Mouse (Mus musculus) kidney, adult 10 weeks (tissue): ENCODE data around the gene Tex30. TPM values are rescaled to one million over a fixed set of nuclear protein-coding genes. Genes with fewer than 3 reads are reported as not detected.

ENCODE experiments used
- polyA plus RNA-seq: library from polyadenylated mRNA; stranded (reverse); fragments of 350-450 nt; fragmentation: Illumina TruSeq; extraction: RNeasy Lipid Tissue Mini Kit (QIAGEN cat#74804); gene quantifications from one replicate; pipeline ENCODE4 v1.2.3, GENCODE M21; 2014; ENCODE audit warnings: low read depth, low replicate concordance

Gene Tex30
- polyA plus RNA-seq, result 31.1 TPM

GRCm38 (mm10) chr1:44102259-44102717 lies at the start of gene Tex30:
Gene Tex30, minus strand, starts transcription at chr1:44102441.

GRCm38 (mm10) chr1:44147563-44148381 lies 45.5 kb upstream of the Tex30 start, which contains the start of gene Ercc5:
Gene Ercc5, plus strand, starts transcription at chr1:44147744.

GRCm38 (mm10) chr1:44118239-44119054 lies 16.2 kb upstream of the Tex30 start, which contains the start of the genes Kdelc1 and Bivm:
Gene Kdelc1, minus strand, starts transcription at chr1:44118808.
Gene Bivm, plus strand, starts transcription at chr1:44118957.

DNA sequence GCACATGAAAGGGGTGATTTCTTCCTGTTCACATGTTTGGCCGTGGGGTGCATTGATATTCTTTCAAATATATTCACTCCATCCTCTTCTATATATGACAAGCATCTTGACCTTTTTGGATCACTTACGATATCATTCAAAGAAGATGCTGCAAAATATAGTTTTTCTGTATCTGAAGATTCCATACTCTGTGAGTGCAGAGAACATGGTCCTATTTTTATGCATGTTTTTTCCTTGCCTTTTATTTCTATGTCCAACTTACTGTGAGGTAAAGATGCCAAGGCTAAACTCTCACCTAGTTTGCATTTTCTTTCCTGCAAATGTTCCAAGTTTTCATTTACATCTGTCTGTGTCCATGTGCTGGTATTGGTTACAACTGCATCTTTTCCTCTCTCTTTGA lies 40.4 kb downstream of the Tex30 start, which contains the start of gene Gm8251:
Gene Gm8251, minus strand, starts transcription at position 101 of the 400 bp plus-strand sequence.

Other genes starting within 250 kb of the Tex30 start
- 69.4 TPM for gene Tpp2, start 168.8 kb downstream of the Tex30 start, polyA plus RNA-seq
- gene Mettl21c, start 82.4 kb downstream of the Tex30 start, polyA plus RNA-seq, result not detected
- 0.24 TPM for gene Gm8251, start 40.5 kb downstream of the Tex30 start, polyA plus RNA-seq
- gene Kdelc1, start 16.4 kb upstream of the Tex30 start, polyA plus RNA-seq, result 21.3 TPM
- gene Bivm, start 16.5 kb upstream of the Tex30 start, polyA plus RNA-seq, result 49.4 TPM
- 29.8 TPM for gene Ercc5, start 45.3 kb upstream of the Tex30 start, polyA plus RNA-seq
- not detected for gene Mettl21e, start 116.5 kb upstream of the Tex30 start, polyA plus RNA-seq